Mouse (Mus musculus) cortical plate, adult 2 months (tissue): Measurements from ENCODE around the gene Zkscan17. TPM values are rescaled to one million over a fixed set of nuclear protein-coding genes. Genes with fewer than 3 reads are reported as not detected.

Source experiments
- H3K27ac ChIP-seq: fragments of 200-500 bp; 2 replicates; pipeline ENCODE4 v1.5.1; 2012; ENCODE audit warnings: low read length, control low read depth, inconsistent platforms; ENCODE audit not compliant: insufficient read depth
- H3K4me1 ChIP-seq: fragments of 200-500 bp; 2 replicates; pipeline ENCODE4 v1.6.1; 2011; ENCODE audit warnings: low read length; ENCODE audit not compliant: control insufficient read depth, insufficient read depth
- H3K4me3 ChIP-seq: fragments of 200-500 bp; 2 replicates; pipeline ENCODE4 v1.5.1; 2011; ENCODE audit warnings: mild to moderate bottlenecking, low read length, control low read depth; ENCODE audit not compliant: insufficient read depth
- CTCF ChIP-seq: fragments of 200-500 bp; IDR thresholded peaks from 2 replicates; pipeline ENCODE4 v1.5.1; 2011; ENCODE audit warnings: mild to moderate bottlenecking, control low read depth, low read length; ENCODE audit not compliant: insufficient read depth; ENCODE audit errors: extremely low read depth
- POLR2A ChIP-seq: fragments of 200-500 bp; IDR thresholded peaks from 2 replicates; pipeline ENCODE4 v1.6.1; 2011; ENCODE audit warnings: mild to moderate bottlenecking, low read length, control low read depth; ENCODE audit not compliant: insufficient read depth; ENCODE audit errors: extremely low read depth
- polyA plus RNA-seq: library from polyadenylated mRNA; depleted of rRNA; stranded (reverse); fragments of >200 nt; gene quantifications from 2 replicates; pipeline ENCODE4 v1.2.3, GENCODE M21; 2012

The Zkscan17 gene
- polyA plus RNA-seq, 1 experiment: 7.2 TPM

DNA sequence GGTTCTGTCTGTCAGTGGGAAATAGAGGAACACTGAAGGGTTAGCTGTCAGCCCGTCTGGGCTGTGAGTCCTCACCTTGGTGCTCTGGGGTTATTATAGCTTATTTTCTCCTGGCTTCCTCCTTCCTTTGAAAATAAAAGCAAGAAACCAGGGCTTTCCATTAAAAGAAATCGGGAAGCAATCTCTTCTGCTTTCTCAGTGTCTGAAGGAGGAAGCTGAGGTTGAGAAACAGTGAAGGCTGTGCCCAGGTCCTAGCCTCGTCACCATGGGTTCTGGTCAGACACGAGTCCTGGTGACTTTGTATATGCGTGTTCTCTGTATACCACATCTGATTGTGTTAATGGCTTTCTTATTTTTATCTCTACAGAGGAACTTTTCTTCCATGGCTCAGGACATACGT is 15.9 kb upstream of the Zkscan17 start:
- H3K27ac ChIP-seq: no peak overlapping the region
- peaks cover 2% of the 10 kb centered on the region; the same call in 1 of the 2 replicates for H3K4me1 ChIP-seq
- TF ChIP-seq CTCF (no peak), POLR2A (no peak)
- H3K4me3 ChIP-seq: no peak overlapping the region

DNA sequence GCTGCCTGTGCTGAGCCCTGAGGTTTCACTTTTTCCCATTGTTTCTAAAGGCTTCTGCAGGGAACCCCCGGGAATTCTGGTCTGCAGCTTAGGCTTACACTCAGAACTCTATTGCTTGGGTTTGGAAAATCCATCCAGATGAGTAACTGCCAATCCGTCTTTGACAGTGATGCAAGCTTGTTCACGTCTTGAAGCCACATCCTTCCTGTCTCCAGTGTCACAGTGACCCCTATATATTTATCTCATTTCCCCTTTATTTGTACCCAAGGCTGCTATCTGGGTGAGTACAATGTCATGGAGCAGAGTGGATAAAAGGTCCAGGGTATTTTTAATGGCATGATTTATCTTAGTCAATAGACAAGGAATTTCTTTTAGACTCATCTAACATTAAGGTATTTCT is 14.8 kb upstream of the Zkscan17 start, which contains the start of gene Nlrp3:
Gene Nlrp3 (plus strand): TSS at position 245 of the 400 bp plus-strand sequence.
- TF ChIP-seq POLR2A (no peak), CTCF (no peak)
- H3K4me1 ChIP-seq: peaks cover 2% of the 10 kb centered on the region; the same call in 1 of the 2 replicates
- no peak within 1 kb of the TSS for H3K4me3 ChIP-seq
- H3K27ac ChIP-seq: no peak within 1 kb of the TSS

DNA sequence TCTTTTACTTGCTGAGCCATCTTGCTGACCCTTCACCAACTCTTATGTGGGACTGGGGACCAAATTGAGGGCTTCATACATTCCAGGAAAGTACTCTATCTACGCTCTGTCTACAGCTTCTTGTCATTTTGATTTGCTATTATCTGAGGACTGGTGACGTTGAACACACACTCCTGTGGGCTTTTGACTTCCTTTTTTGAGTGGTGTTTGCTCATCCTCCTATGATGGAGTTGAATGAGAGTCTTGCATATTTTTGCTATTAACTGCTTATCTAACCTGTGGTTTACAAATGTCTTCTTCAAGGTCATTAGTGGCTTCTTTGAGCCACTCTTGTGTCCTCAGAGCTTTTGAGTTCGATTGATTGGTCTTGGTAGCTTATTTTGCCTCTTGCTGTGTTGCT is 13.6 kb upstream of the Zkscan17 start:
- Histone ChIP-seq H3K4me1 (peaks cover 2% of the 10 kb centered on the region; the same call in 1 of the 2 replicates), H3K27ac (no peak overlapping the region), H3K4me3 (no peak overlapping the region)
- TF ChIP-seq POLR2A (no peak), CTCF (no peak)

DNA sequence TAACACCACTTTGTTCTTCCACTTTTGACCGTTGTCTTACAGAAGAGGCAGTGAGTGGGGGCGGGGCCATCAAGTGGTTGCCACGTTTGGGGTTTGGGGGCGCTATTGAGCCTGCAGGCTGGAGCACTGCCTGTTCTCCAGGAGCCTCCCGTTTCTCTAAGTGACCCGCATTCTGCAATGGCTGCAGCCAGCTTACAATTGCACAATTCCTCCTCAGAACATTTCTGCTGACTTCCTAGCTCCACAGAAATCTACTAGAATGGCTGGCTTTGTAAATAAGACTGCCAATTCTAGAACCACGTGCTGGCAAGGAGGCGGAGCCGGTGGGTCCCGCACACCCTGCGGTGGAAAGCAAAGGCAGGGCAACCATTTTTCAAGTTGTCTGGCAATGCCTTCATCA is 11.8 kb upstream of the Zkscan17 start:
- TF ChIP-seq CTCF (peak; percentile 7; the same call in 1 of the 2 replicates), POLR2A (no peak)
- Histone ChIP-seq H3K27ac (no peak overlapping the region), H3K4me1 (peaks cover 2% of the 10 kb centered on the region; the same call in 1 of the 2 replicates), H3K4me3 (no peak overlapping the region)

DNA sequence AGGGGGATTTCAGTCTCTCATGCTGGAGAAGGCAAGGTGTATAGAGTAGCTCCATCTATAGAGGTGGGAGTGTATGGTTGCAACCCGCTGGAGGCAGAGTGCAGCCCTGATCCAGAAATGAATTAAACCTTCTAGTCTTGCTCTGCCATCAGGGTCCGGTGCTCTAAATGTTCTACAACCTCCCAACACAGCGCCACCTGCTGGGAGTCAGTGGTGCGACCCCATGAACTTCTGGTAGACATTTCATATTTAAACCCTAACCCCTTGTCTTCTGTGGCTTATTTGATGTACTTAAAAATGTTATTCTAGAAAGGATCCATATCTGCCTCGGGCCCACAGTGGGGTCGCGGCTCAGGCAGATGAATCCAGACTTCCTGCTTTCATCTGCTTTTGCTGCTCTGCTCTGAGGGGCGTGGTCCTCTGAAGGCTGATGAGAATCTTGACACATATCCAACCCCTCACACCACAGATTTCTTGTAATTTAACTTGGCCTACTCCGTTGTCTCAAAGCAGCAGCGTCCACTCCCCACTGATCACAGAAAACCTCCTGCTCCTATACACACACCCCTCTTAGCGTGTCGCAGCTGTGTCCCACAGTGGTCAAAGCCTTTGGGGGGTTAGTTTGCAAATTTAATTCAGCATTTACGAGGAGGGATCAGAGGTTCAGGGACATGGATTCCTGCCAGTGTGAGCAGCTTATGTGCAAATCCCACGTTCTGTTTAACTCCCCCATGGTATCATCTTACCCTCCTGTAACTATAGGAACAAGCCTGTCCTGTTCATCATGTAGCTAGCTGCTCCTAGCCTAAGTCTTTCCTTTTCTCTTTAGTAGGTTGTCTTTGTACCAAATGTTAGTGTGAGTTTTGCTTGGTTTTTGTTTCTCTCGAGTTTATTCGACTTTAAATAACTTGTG is 10.9 kb upstream of the Zkscan17 start:
- 0 out of 2 replicates have a peak, but pooled peaks have one; percentile 5 for TF ChIP-seq CTCF
- no peak for TF ChIP-seq POLR2A
- Histone ChIP-seq H3K4me1 (peaks cover 2% of the 10 kb centered on the region; the same call in 1 of the 2 replicates), H3K27ac (no peak overlapping the region), H3K4me3 (no peak overlapping the region)

DNA sequence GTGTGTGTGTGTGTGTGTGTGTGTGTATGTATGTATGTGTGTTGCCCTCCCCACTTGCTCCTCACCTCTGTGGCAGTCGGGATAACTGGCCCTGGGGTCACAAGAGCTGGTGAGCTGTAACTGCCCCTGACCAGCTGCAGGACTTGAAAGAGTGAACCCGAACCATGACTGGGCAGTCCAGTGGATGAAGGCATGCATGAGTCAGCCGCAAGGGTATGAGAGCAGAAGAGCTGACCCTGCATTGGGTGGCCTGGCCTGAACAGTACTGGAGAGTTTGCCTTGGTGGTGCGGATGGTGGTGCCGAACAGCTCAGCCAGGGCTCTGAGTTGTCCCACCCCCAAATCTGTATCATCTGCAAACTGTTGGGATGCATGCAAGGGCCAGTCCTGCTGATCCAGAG is 5.0 kb upstream of the Zkscan17 start:
- Histone ChIP-seq H3K4me1 (no peaks in the 10 kb centered on the region), H3K27ac (no peak overlapping the region), H3K4me3 (no peak overlapping the region)
- no peak for TF ChIP-seq CTCF

DNA sequence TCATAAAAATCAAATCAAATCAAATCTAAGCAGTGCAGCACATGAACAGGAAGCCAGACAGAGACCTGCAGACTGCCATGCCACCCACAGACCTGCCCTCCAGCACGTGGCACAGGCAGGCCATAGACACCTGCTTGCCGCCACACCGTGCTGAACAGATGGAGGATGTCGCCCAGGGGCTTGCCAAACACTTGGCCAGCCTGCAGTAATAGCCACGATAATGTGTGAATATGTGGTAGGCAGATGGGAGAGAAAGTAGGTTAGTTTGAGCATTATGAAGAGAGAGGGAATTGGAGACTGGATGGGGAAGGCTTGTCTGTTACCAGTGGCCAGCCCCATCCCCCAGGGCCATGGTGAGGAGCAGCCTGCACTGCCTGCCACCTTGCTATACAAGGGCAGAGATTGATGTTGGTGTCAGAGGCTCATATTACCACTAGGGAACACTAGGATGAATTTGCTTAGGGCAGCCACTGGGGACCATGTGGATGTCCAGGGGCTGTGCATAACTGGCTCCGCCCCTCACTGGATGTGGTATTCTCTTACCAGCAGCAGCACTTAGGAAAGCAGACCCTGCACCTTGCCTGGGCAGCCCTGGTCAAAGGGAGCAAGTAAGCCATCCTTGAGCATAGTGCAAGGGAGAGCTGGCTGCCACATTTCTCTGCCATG is 4.5 kb upstream of the Zkscan17 start:
- no peak for TF ChIP-seq POLR2A
- no peak for TF ChIP-seq CTCF
- Histone ChIP-seq H3K27ac (no peak overlapping the region), H3K4me3 (no peak overlapping the region), H3K4me1 (no peaks in the 10 kb centered on the region)

DNA sequence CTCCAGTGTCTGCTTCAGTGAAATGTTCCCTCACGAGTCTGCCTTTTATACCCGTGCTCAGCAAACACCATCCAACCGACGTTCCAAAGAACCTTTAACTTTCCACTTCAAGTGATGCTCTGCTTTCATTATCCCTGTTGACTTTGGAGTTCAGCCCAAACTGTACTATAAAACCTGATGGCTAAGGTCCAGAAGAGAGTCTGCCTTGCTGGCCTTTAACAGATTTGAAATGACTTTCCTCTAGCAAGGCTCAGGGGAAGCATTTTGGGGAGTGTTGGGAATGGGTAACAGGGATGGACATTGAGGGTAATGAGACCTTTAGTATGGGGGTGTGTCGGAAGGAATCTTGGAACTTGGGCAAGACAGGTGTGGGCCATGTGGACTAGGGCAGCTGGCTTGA is 3.7 kb upstream of the Zkscan17 start:
- TF ChIP-seq POLR2A: no peak
- no peak for TF ChIP-seq CTCF

DNA sequence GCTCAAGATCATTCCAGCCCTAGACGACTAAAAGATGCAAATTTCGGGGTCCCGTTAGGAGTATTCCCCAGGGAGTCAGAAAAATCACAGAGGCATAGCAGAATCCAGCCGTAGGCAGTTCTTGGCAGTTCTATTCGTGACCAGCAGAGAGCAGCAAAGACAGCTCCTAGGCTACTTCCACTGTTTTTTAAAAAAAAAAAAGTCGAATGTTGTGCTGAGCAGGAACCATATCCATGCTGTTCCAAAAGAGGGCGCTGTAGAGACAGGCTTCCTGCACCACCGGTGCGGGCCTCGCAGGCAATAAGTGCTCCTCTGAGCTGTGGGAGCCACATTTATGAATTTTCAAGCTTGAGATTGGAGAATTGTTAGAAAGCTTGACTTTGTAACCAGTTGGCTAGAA is 1.3 kb downstream of the Zkscan17 start:
- H3K4me1 ChIP-seq: no peaks in the 10 kb centered on the region
- no peak overlapping the region for H3K27ac ChIP-seq
- H3K4me3 ChIP-seq: no peak overlapping the region
- TF ChIP-seq CTCF (peak; percentile 93), POLR2A (no peak)

More for the DNA sequence above, 3.7 kb upstream of the Zkscan17 start:
- Histone ChIP-seq H3K4me3 (no peak overlapping the region), H3K4me1 (no peaks in the 10 kb centered on the region), H3K27ac (no peak overlapping the region)
